Mouse (Mus musculus): ENCODE measurements around the gene Phc3.

Gene Phc3

GRCm38 (mm10) chr3:30976991-30977603 is 7.9 kb upstream of the Phc3 start:
- DNase-seq: no peak

GRCm38 (mm10) chr3:30975102-30975754 is 6.0 kb upstream of the Phc3 start:
- DNase-seq: peak; percentile 80

GRCm38 (mm10) chr3:30968531-30969092 is 603 bp downstream of the Phc3 start:
- DNase-seq: peak; percentile 70

- peak; percentile 30 for DNase-seq
Measured at GRCm38 (mm10) chr3:30965644-30966043, 3.6 kb downstream of the Phc3 start.

- DNase-seq: no peak
Measured at GRCm38 (mm10) chr3:30964216-30964615, 5.0 kb downstream of the Phc3 start.

- no peak for DNase-seq
Measured at GRCm38 (mm10) chr3:30963100-30963499, 6.1 kb downstream of the Phc3 start.

- DNase-seq: no peak
Measured at GRCm38 (mm10) chr3:30959868-30960831, 9.1 kb downstream of the Phc3 start.

GRCm38 (mm10) chr3:30958709-30959108 is 10.5 kb downstream of the Phc3 start:
- DNase-seq: no peak

- no peak for DNase-seq
Measured at GRCm38 (mm10) chr3:30956327-30956726, 12.9 kb downstream of the Phc3 start.

- no peak for DNase-seq
Measured at GRCm38 (mm10) chr3:30952273-30953070, 16.7 kb downstream of the Phc3 start.

- no peak for DNase-seq
Measured at GRCm38 (mm10) chr3:30951652-30952051, 17.6 kb downstream of the Phc3 start.

GRCm38 (mm10) chr3:30934384-30934783 is 34.8 kb downstream of the Phc3 start:
- no peak for DNase-seq

GRCm38 (mm10) chr3:30929828-30930227 is 39.4 kb downstream of the Phc3 start:
- DNase-seq: no peak

- DNase-seq: no peak
Measured at GRCm38 (mm10) chr3:30927664-30928063, 41.6 kb downstream of the Phc3 start.

GRCm38 (mm10) chr3:30917160-30917559 is 52.1 kb downstream of the Phc3 start:
- DNase-seq: no peak

GRCm38 (mm10) chr3:30904658-30905057 is 64.6 kb downstream of the Phc3 start:
- DNase-seq: no peak

- no peak for DNase-seq
Measured at GRCm38 (mm10) chr3:30899407-30899806, 69.8 kb downstream of the Phc3 start.

- no peak for DNase-seq
Measured at GRCm38 (mm10) chr3:30896721-30897120, 72.5 kb downstream of the Phc3 start.

- no peak for DNase-seq
Measured at GRCm38 (mm10) chr3:30889014-30889413, 80.2 kb downstream of the Phc3 start.

GRCm38 (mm10) chr3:30887449-30887848 is 81.8 kb downstream of the Phc3 start:
- no peak for DNase-seq

- DNase-seq: no peak
Measured at GRCm38 (mm10) chr3:30876709-30877108, 92.5 kb downstream of the Phc3 start.

- DNase-seq: no peak
Measured at GRCm38 (mm10) chr3:30869995-30870394, 99.2 kb downstream of the Phc3 start.

Measured in thymus, postnatal 4 days (tissue).